Mouse (Mus musculus) heart, embryonic 10.5 days (tissue): Measurements from ENCODE around the gene Map4k1. TPM values are rescaled to one million over a fixed set of nuclear protein-coding genes. Genes with fewer than 3 reads are reported as not detected.

ENCODE experiments used
- DNase-seq: peaks from one replicate; pipeline ENCODE4 v3.0.0-alpha.2; 2017; ENCODE audit warnings: low spot score
- H3K27ac ChIP-seq: fragments of 300-500 bp; sonication (generic); 2 replicates; pipeline ENCODE4 v1.5.1; 2016; ENCODE audit warnings: mild to moderate bottlenecking
- H3K27me3 ChIP-seq: fragments of 300-500 bp; sonication (generic); 2 replicates; pipeline ENCODE4 v1.6.1; 2016; ENCODE audit warnings: mild to moderate bottlenecking; ENCODE audit not compliant: poor library complexity, insufficient read depth, severe bottlenecking
- H3K36me3 ChIP-seq: fragments of 300-500 bp; sonication (generic); 2 replicates; pipeline ENCODE4 v1.6.1; 2016; ENCODE audit warnings: mild to moderate bottlenecking, moderate library complexity
- H3K4me1 ChIP-seq: fragments of 300-500 bp; sonication (generic); 2 replicates; pipeline ENCODE4 v1.6.1; 2016; ENCODE audit warnings: mild to moderate bottlenecking
- H3K4me3 ChIP-seq: fragments of 300-500 bp; sonication (generic); 2 replicates; pipeline ENCODE4 v1.5.1; 2016; ENCODE audit warnings: mild to moderate bottlenecking, moderate library complexity
- H3K9me3 ChIP-seq: fragments of 300-500 bp; sonication (generic); 2 replicates; pipeline ENCODE4 v1.6.1; 2016; ENCODE audit warnings: mild to moderate bottlenecking, moderate library complexity
- WGBS: fragments of 180-500 bp; shearing (Covaris S2); methylation state at CpG from one replicate; pipeline ENCODE4 v1.1.7; 2016; 5-methylcytosine and 5-hydroxymethylcytosine counted together
- microRNA-seq: library from miRNA; unstranded; fragments of <30 nt; microRNA quantifications from one replicate; pipeline ENCODE4, GENCODE M21; 2017
- polyA plus RNA-seq: library from polyadenylated mRNA; unstranded; fragments of >200 nt; fragmentation: Nextera tagmentation; extraction: Ambion mirVana; gene quantifications from 2 replicates; pipeline ENCODE4 v1.2.1, GENCODE M21; 2016

Map4k1 gene
- polyA plus RNA-seq, 1 experiment from 2014 or later = 14.3 TPM

GRCm38 (mm10) chr7:29044302-29044701, 62.5 kb downstream of the Map4k1 start:
- Histone ChIP-seq H3K4me3 (no peak overlapping the region), H3K27me3 (peaks cover 36% of the 10 kb centered on the region), H3K4me1 (peaks cover 25% of the 10 kb centered on the region), H3K27ac (no peak overlapping the region), H3K9me3 (0 out of 2 replicates have a peak, but pooled peaks cover 4% of the 10 kb centered on the region), H3K36me3 (no peaks in the 10 kb centered on the region)
- WGBS = 44% methylated on average over 9 of the region's 9 CpGs
- no peak for DNase-seq

DNA sequence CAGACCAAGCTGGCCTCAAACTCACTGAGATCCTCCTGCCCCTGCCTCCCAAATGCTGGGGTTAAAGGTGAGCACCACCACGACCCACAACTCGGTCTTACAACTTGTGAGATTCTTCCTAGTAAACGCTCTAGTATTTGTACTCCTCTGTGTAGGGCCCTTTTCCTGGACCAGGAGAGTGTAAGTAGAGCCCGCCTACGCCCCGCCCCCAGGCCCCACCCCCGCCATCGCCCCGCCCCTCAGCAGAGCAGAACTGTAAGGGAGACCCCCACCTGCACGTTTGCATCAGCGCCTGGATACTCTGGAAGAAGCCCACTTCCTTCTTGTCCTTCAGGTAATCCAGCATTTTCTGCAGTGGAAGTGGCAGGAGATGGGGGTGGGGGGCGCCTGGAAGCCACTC, 64.7 kb downstream of the Map4k1 start:
- Histone ChIP-seq H3K4me3 (0 out of 2 replicates have a peak overlapping the region, but pooled peaks have one; percentile 19), H3K4me1 (peaks cover 15% of the 10 kb centered on the region), H3K27me3 (peaks cover 47% of the 10 kb centered on the region), H3K9me3 (0 out of 2 replicates have a peak, but pooled peaks cover 4% of the 10 kb centered on the region), H3K27ac (no peak overlapping the region), H3K36me3 (no peaks in the 10 kb centered on the region)
- DNase-seq = no peak
- 4% methylated on average over 12 of the region's 12 CpGs for WGBS

DNA sequence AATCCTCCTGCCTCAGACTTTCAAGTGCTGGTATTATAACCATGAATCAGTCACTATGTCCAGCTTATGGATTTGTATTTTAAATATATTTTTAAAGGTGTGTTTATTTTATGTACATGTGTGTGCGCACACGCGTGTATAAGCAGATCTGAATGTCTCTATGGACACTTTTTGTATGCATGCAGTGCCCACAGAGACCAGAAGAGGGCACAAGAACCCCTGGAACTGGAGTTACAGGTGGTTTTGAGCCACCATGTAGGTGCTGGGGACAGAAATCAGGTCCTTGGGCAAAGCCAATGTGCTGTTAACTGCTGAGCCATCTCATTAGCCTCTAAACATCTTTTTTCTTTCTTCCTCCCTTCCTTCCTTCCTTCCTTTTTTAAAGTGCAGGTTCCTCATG, 66.2 kb downstream of the Map4k1 start:
- peaks cover 62% of the 10 kb centered on the region for H3K27me3 ChIP-seq
- DNase-seq = no peak
- 80% methylated on average over 3 of the region's 3 CpGs for WGBS
- peaks cover 20% of the 10 kb centered on the region for H3K4me1 ChIP-seq
- H3K27ac ChIP-seq = no peak overlapping the region
- 0 out of 2 replicates have a peak, but pooled peaks cover 5% of the 10 kb centered on the region for H3K9me3 ChIP-seq
- H3K36me3 ChIP-seq = no peaks in the 10 kb centered on the region
- H3K4me3 ChIP-seq = no peak overlapping the region

DNA sequence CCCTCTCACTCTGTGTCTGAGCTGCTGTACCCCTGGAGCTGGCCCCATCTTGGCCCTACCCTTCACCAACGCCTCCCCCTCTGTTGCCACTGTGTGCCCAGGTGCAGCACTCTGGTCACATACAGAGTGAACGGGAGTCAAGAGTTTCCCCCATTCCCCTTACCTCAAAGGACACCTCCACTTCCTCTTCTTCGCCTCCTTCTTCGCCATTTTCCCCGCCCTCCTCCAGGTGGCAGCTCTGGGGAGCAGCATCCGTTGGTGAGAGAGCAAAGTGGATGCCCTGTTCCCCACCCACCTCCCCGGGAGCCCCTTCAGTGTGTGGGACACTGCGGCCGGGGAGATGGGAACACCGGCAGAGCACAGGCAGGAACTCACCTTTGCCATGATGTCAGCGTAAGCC, 66.8 kb downstream of the Map4k1 start:
- H3K4me1 ChIP-seq = peaks cover 21% of the 10 kb centered on the region
- no peak overlapping the region for H3K4me3 ChIP-seq
- no peak overlapping the region for H3K27ac ChIP-seq
- 74% methylated on average over 11 of the region's 11 CpGs for WGBS
- peaks cover 68% of the 10 kb centered on the region for H3K27me3 ChIP-seq
- DNase-seq = no peak
- no peaks in the 10 kb centered on the region for H3K36me3 ChIP-seq
- 0 out of 2 replicates have a peak, but pooled peaks cover 7% of the 10 kb centered on the region for H3K9me3 ChIP-seq

GRCm38 (mm10) chr7:29050797-29051196, 68.9 kb downstream of the Map4k1 start:
- Histone ChIP-seq H3K4me1 (peaks cover 13% of the 10 kb centered on the region), H3K36me3 (no peaks in the 10 kb centered on the region), H3K27ac (no peak overlapping the region), H3K4me3 (no peak overlapping the region), H3K9me3 (0 out of 2 replicates have a peak, but pooled peaks cover 7% of the 10 kb centered on the region), H3K27me3 (peaks cover 70% of the 10 kb centered on the region)
- DNase-seq = no peak
- WGBS = 39% methylated on average over 2 of the region's 2 CpGs

- Histone ChIP-seq H3K27me3 (peaks cover 78% of the 10 kb centered on the region), H3K4me3 (peak overlapping the region; percentile 29), H3K27ac (no peak overlapping the region), H3K36me3 (no peaks in the 10 kb centered on the region), H3K4me1 (peaks cover 6% of the 10 kb centered on the region), H3K9me3 (0 out of 2 replicates have a peak, but pooled peaks cover 7% of the 10 kb centered on the region)
- 3% methylated on average over 19 of the region's 19 CpGs for WGBS
- no peak for DNase-seq
Measured at GRCm38 (mm10) chr7:29052821-29053220, 71.0 kb downstream of the Map4k1 start.

Small RNAs within 50 kb of the gene (microRNA-seq; reads per million reads assigned to microRNA genes)
- gene Gm44408 = not detected

Other genes with a start within 250 kb of the Map4k1 start
- gene Mrps12, start 240.2 kb upstream of the Map4k1 start, polyA plus RNA-seq = 132 and 168 TPM in 2 replicates
- 30.7 and 32.2 TPM in 2 replicates for gene Sars2, start 240.1 kb upstream of the Map4k1 start, polyA plus RNA-seq
- not detected in 2 replicates for gene Ccer2, start 225.9 kb upstream of the Map4k1 start, polyA plus RNA-seq
- 53.8 and 57.8 TPM in 2 replicates for gene Sirt2, start 215.3 kb upstream of the Map4k1 start, polyA plus RNA-seq
- gene Nfkbib, start 214.5 kb upstream of the Map4k1 start, polyA plus RNA-seq = 50.5 and 50.7 TPM in 2 replicates
- gene Rinl, start 193.1 kb upstream of the Map4k1 start, polyA plus RNA-seq = 3.8 and 5.2 TPM in 2 replicates
- 213 and 221 TPM in 2 replicates for gene Hnrnpl, start 173.5 kb upstream of the Map4k1 start, polyA plus RNA-seq
- gene Ech1, start 156.8 kb upstream of the Map4k1 start, polyA plus RNA-seq = 118 and 136 TPM in 2 replicates
- 2.8 and 3.6 TPM in 2 replicates for gene Lgals4, start 148.2 kb upstream of the Map4k1 start, polyA plus RNA-seq
- 0.24 and 0.81 TPM in 2 replicates for gene Lgals7, start 118.2 kb upstream of the Map4k1 start, polyA plus RNA-seq
- gene Capn12, start 100.6 kb upstream of the Map4k1 start, polyA plus RNA-seq = 0.20 and 0.34 TPM in 2 replicates
- gene Actn4, start 19.7 kb upstream of the Map4k1 start, polyA plus RNA-seq = 319 and 371 TPM in 2 replicates
- 289 and 329 TPM in 2 replicates for gene Eif3k, start 186 bp upstream of the Map4k1 start, polyA plus RNA-seq
- 0.20 and 0.73 TPM in 2 replicates for gene Ryr1, start 143.1 kb downstream of the Map4k1 start, polyA plus RNA-seq
- 0.74 and 0.79 TPM in 2 replicates for gene Rasgrp4, start 152.8 kb downstream of the Map4k1 start, polyA plus RNA-seq
- gene Fam98c, start 174.2 kb downstream of the Map4k1 start, polyA plus RNA-seq = 13.3 and 14.6 TPM in 2 replicates
- gene Ggn, start 188.2 kb downstream of the Map4k1 start, polyA plus RNA-seq = 0.51 and 0.64 TPM in 2 replicates
- gene Spred3, start 188.4 kb downstream of the Map4k1 start, polyA plus RNA-seq = 1.4 and 2.7 TPM in 2 replicates
- gene Psmd8, start 198.7 kb downstream of the Map4k1 start, polyA plus RNA-seq = 244 and 267 TPM in 2 replicates
- 0.14 and 0.59 TPM in 2 replicates for gene Catsperg1, start 232.0 kb downstream of the Map4k1 start, polyA plus RNA-seq